Mouse (Mus musculus) liver, embryonic 13.5 days (tissue): ENCODE measurements around the gene Crip2. TPM values are rescaled to one million over a fixed set of nuclear protein-coding genes. Genes with fewer than 3 reads are reported as not detected.

Experiments
- ATAC-seq: fragments of 200-750 bp; cut with Nextera tagmentation; 2 replicates; pipeline ENCODE4 v1.8.0; 2017; ENCODE audit warnings: low read depth, mild to moderate bottlenecking, moderate number of reproducible peaks, moderate library complexity
- DNase-seq: peaks from one replicate; pipeline ENCODE4 v3.0.0; 2022
- H3K27ac ChIP-seq: fragments of 300-500 bp; sonication (generic); 2 replicates; pipeline ENCODE4 v1.5.1; 2015; ENCODE audit warnings: moderate library complexity, mild to moderate bottlenecking, inconsistent platforms
- H3K27me3 ChIP-seq: fragments of 300-500 bp; sonication (generic); 2 replicates; pipeline ENCODE4 v1.6.1; 2015; ENCODE audit warnings: mild to moderate bottlenecking, inconsistent platforms
- H3K36me3 ChIP-seq: fragments of 300-500 bp; sonication (generic); 2 replicates; pipeline ENCODE4 v1.6.1; 2015; ENCODE audit warnings: mild to moderate bottlenecking, inconsistent platforms
- H3K4me1 ChIP-seq: fragments of 300-500 bp; sonication (generic); replicated peaks from 2 replicates; pipeline ENCODE4 v1.6.1; 2015; ENCODE audit warnings: inconsistent platforms
- H3K4me2 ChIP-seq: fragments of 300-500 bp; sonication (generic); 2 replicates; pipeline ENCODE4 v1.6.1; 2015; ENCODE audit warnings: inconsistent platforms, mild to moderate bottlenecking, moderate library complexity
- H3K4me3 ChIP-seq: fragments of 300-500 bp; sonication (generic); replicated peaks from 2 replicates; pipeline ENCODE4 v1.5.1; 2015; ENCODE audit warnings: mild to moderate bottlenecking, inconsistent platforms
- H3K9ac ChIP-seq: fragments of 300-500 bp; sonication (generic); 2 replicates; pipeline ENCODE4 v1.6.1; 2015; ENCODE audit warnings: mild to moderate bottlenecking, inconsistent platforms
- H3K9me3 ChIP-seq: fragments of 300-500 bp; sonication (generic); replicated peaks from 2 replicates; pipeline ENCODE4 v1.6.1; 2016; ENCODE audit warnings: inconsistent platforms
- WGBS: fragments of 180-500 bp; shearing (Covaris S2); methylation state at CpG from one replicate; pipeline ENCODE4 v1.1.7; 2015; ENCODE audit not compliant: insufficient replicate concordance; 5-methylcytosine and 5-hydroxymethylcytosine counted together
- polyA plus RNA-seq: library from polyadenylated mRNA; unstranded; fragments of >200 nt; fragmentation: Nextera tagmentation; extraction: Ambion mirVana; gene quantifications from 2 replicates; pipeline ENCODE4 v1.2.1, GENCODE M21; 2015

The Crip2 gene
- polyA plus RNA-seq, 1 experiment from 2014 or later = 47.9 TPM

- DNase-seq (no peak), ATAC-seq (no peak)
- Histone ChIP-seq H3K27me3 (no peaks in the 10 kb centered on the region), H3K4me1 (peaks cover 12% of the 10 kb centered on the region), H3K9me3 (no peaks in the 10 kb centered on the region), H3K4me2 (no peak overlapping the region), H3K27ac (no peak overlapping the region), H3K36me3 (peaks cover 100% of the 10 kb centered on the region), H3K9ac (no peak overlapping the region), H3K4me3 (no peak overlapping the region)
- 52% methylated on average over 2 of the region's 2 CpGs for WGBS
These were observed 7.5 kb upstream of the Crip2 start for GRCm38 (mm10) chr12:113132567-113132966.

- ATAC-seq (no peak), DNase-seq (no peak)
- Histone ChIP-seq H3K27ac (no peak overlapping the region), H3K4me2 (no peak overlapping the region), H3K9ac (no peak overlapping the region), H3K27me3 (no peaks in the 10 kb centered on the region), H3K4me1 (peaks cover 13% of the 10 kb centered on the region), H3K9me3 (no peaks in the 10 kb centered on the region), H3K36me3 (peaks cover 99% of the 10 kb centered on the region), H3K4me3 (no peak overlapping the region)
- WGBS = 90% methylated on average over 9 of the region's 9 CpGs
These were observed 6.8 kb upstream of the Crip2 start for GRCm38 (mm10) chr12:113133260-113133659.

- H3K27me3 ChIP-seq = no peaks in the 10 kb centered on the region
- no peak overlapping the region for H3K4me3 ChIP-seq
- H3K9ac ChIP-seq = no peak overlapping the region
- no peaks in the 10 kb centered on the region for H3K9me3 ChIP-seq
- no peak overlapping the region for H3K27ac ChIP-seq
- 75% methylated on average over 5 of the region's 5 CpGs for WGBS
- peaks cover 92% of the 10 kb centered on the region for H3K36me3 ChIP-seq
- no peak for ATAC-seq
- H3K4me1 ChIP-seq = peaks cover 15% of the 10 kb centered on the region
- H3K4me2 ChIP-seq = no peak overlapping the region
- DNase-seq = no peak
These were observed 6.1 kb upstream of the Crip2 start for GRCm38 (mm10) chr12:113133861-113134403.

GRCm38 (mm10) chr12:113134502-113134901 lies 5.5 kb upstream of the Crip2 start:
- H3K4me1 ChIP-seq = peaks cover 20% of the 10 kb centered on the region
- H3K9ac ChIP-seq = no peak overlapping the region
- no peak overlapping the region for H3K4me2 ChIP-seq
- no peaks in the 10 kb centered on the region for H3K27me3 ChIP-seq
- H3K4me3 ChIP-seq = no peak overlapping the region
- no peak overlapping the region for H3K27ac ChIP-seq
- ATAC-seq (no peak), DNase-seq (no peak)
- peaks cover 86% of the 10 kb centered on the region for H3K36me3 ChIP-seq
- H3K9me3 ChIP-seq = no peaks in the 10 kb centered on the region
- whole genome bisulfite sequencing = 74% methylated on average over 4 of the region's 4 CpGs

GRCm38 (mm10) chr12:113135401-113135800 lies 4.6 kb upstream of the Crip2 start:
- Histone ChIP-seq H3K27me3 (peaks cover 4% of the 10 kb centered on the region; the same call in 1 of the 2 replicates), H3K4me3 (no peak overlapping the region), H3K9me3 (no peaks in the 10 kb centered on the region), H3K9ac (no peak overlapping the region), H3K4me2 (no peak overlapping the region), H3K4me1 (peaks cover 29% of the 10 kb centered on the region), H3K27ac (no peak overlapping the region), H3K36me3 (peaks cover 77% of the 10 kb centered on the region)
- ATAC-seq (no peak), DNase-seq (no peak)
- 82% methylated on average over 7 of the region's 7 CpGs for WGBS

- Histone ChIP-seq H3K27me3 (peaks cover 16% of the 10 kb centered on the region), H3K36me3 (peaks cover 66% of the 10 kb centered on the region), H3K4me2 (no peak overlapping the region), H3K9ac (no peak overlapping the region), H3K27ac (no peak overlapping the region), H3K4me3 (no peak overlapping the region), H3K9me3 (no peaks in the 10 kb centered on the region), H3K4me1 (peaks cover 40% of the 10 kb centered on the region)
- 86% methylated on average over 17 of the region's 17 CpGs for WGBS
- DNase-seq (no peak), ATAC-seq (no peak)
These were observed 3.5 kb upstream of the Crip2 start for GRCm38 (mm10) chr12:113136492-113137020.

GRCm38 (mm10) chr12:113137260-113138213 lies 2.5 kb upstream of the Crip2 start:
- no peak overlapping the region for H3K9ac ChIP-seq
- no peak for ATAC-seq
- H3K27me3 ChIP-seq = peaks cover 26% of the 10 kb centered on the region
- H3K9me3 ChIP-seq = no peaks in the 10 kb centered on the region
- no peak overlapping the region for H3K4me2 ChIP-seq
- H3K27ac ChIP-seq = no peak overlapping the region
- H3K4me1 ChIP-seq = peaks cover 45% of the 10 kb centered on the region
- WGBS = 78% methylated on average over 18 of the region's 18 CpGs
- no peak for DNase-seq
- H3K36me3 ChIP-seq = peaks cover 56% of the 10 kb centered on the region
- no peak overlapping the region for H3K4me3 ChIP-seq

GRCm38 (mm10) chr12:113138291-113138690 lies 1.7 kb upstream of the Crip2 start:
- peaks cover 51% of the 10 kb centered on the region for H3K4me1 ChIP-seq
- DNase-seq (no peak), ATAC-seq (no peak)
- H3K4me3 ChIP-seq = no peak overlapping the region
- H3K4me2 ChIP-seq = no peak overlapping the region
- peaks cover 33% of the 10 kb centered on the region for H3K27me3 ChIP-seq
- H3K9me3 ChIP-seq = no peaks in the 10 kb centered on the region
- peaks cover 48% of the 10 kb centered on the region for H3K36me3 ChIP-seq
- WGBS = 70% methylated on average over 6 of the region's 6 CpGs
- H3K27ac ChIP-seq = no peak overlapping the region
- H3K9ac ChIP-seq = no peak overlapping the region

- Histone ChIP-seq H3K9me3 (no peaks in the 10 kb centered on the region), H3K9ac (peak overlapping the region; percentile 72; the same call in 1 of the 2 replicates), H3K27ac (no peak overlapping the region), H3K36me3 (peaks cover 44% of the 10 kb centered on the region), H3K4me2 (peak overlapping the region; percentile 96), H3K4me3 (peak overlapping the region; percentile 66), H3K27me3 (peaks cover 41% of the 10 kb centered on the region), H3K4me1 (peaks cover 59% of the 10 kb centered on the region)
- 53% methylated on average over 11 of the region's 11 CpGs for WGBS
- no peak for ATAC-seq
- DNase-seq = no peak
These were observed 853 bp upstream of the Crip2 start for GRCm38 (mm10) chr12:113138901-113139864.

GRCm38 (mm10) chr12:113140616-113141411 lies 778 bp downstream of the Crip2 start:
- H3K36me3 ChIP-seq = peaks cover 34% of the 10 kb centered on the region
- H3K9me3 ChIP-seq = no peaks in the 10 kb centered on the region
- WGBS = 3% methylated on average over 49 of the region's 49 CpGs
- peak overlapping the region; percentile 72 for H3K9ac ChIP-seq
- peak; percentile 48 for DNase-seq
- peaks cover 63% of the 10 kb centered on the region for H3K4me1 ChIP-seq
- peak overlapping the region; percentile 66 for H3K4me3 ChIP-seq
- peaks cover 41% of the 10 kb centered on the region for H3K27me3 ChIP-seq
- peak overlapping the region; percentile 61 for H3K27ac ChIP-seq
- peak overlapping the region; percentile 96 for H3K4me2 ChIP-seq
- ATAC-seq = peak; percentile 70
